Mouse (Mus musculus): ENCODE data around the gene Sbk1. TPM values are rescaled to one million over a fixed set of nuclear protein-coding genes. Genes with fewer than 3 reads are reported as not detected.
"Not testable (repeated sequence)": the region's sequence is repeated elsewhere in the genome, so short reads cannot be mapped to it uniquely, and the experiment has no call there.

Sbk1 gene
- polyA plus RNA-seq, 1 experiment, result 54.4 TPM

DNA sequence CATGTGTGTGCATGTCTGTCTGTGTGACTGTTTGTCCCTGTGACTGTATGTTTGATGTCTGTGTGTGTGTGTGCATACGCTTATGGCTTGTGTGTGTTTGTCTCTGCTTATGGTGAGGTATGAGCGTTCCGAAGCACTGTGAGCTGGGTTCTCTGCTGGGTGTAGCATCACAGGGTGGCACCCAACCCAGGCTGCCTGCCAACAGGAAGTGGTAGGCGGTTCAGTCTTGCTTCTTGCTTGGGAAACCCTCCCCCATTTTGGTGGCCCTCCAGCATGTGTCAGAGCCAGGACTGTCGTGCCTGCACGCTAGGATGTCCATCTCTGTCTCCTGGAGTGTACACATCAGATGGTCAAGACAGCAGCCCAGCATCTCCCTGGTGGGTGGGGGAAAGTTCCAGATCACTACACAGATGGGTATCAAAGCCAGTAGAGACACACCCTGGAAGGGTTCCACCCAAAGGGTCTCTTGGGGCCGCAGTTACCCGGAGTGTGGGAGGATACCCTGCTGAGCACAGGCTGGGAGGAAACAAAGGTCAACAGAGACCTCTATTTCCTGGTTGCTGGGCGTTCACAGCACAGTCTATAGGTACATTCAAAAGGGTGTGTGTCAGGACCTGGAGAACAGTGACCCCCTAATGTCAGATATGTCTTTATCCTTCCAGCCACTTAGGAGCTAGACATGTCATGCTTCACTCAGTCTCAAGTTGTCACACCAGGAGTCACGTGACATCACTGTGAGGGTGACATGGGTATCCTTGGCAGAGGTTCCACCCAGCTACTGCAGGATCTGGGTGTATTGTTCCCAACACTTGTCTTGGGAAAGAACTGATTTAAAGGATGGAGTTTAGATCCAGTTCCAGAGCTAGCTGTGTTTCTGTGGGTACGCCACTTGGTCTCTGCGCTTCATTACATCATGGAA lies 13.1 kb downstream of the Sbk1 start:
- DNase-seq (ENCODE audit: extremely low spot score in 1 of 2, low spot score in 1 of 2), result peak; percentile 77 to 94

DNA sequence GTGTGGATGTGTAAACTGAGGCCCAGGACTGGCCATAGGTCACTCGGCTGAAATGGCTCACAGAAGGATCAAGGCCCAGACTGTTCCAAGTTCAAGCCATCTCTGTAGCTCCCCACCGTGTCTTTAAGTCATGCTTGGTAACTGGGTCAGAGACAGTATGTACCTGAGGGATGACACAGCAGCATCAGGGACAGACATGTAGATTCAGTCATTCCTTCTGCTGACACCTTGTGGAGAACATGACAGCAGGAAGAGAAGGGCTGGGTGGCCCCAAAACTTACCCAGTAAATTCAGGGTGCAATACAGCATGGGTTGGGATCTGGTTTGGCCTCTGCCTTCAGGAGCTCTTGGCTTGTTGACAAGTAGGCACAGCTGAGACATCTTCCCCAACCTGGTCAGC lies 13.9 kb downstream of the Sbk1 start:
- no peak for DNase-seq (ENCODE audit: extremely low spot score in 1 of 2, low spot score in 1 of 2)

- DNase-seq (ENCODE audit: extremely low spot score in 1 of 2, low spot score in 1 of 2), result peak in 1 of 2 experiments; percentile 85
Measured at GRCm38 (mm10) chr7:126287493-126288103, 15.2 kb downstream of the Sbk1 start.

DNA sequence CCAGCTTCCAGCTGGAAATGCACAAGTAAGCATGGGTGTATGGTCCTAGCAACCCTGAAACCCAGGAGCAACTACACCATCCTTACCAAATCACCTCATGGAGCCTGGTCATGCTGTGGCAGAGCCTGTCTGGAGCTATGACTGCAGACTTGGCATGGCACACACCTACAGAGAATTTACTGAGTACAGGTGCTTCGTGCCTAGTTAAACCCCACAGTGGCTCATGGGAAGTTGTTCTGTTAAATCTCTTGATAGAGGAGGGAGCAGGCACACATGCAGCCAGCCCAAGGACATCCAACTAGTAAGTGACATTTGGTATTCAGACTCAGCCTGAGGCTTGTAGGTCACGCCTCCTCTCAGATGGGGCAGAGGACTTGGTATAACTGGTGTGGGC lies 15.7 kb downstream of the Sbk1 start:
- no peak for DNase-seq (ENCODE audit: extremely low spot score in 1 of 2, low spot score in 1 of 2)

- DNase-seq (ENCODE audit: extremely low spot score in 1 of 2, low spot score in 1 of 2), result no peak
Measured at GRCm38 (mm10) chr7:126288571-126289091, 16.2 kb downstream of the Sbk1 start.

DNA sequence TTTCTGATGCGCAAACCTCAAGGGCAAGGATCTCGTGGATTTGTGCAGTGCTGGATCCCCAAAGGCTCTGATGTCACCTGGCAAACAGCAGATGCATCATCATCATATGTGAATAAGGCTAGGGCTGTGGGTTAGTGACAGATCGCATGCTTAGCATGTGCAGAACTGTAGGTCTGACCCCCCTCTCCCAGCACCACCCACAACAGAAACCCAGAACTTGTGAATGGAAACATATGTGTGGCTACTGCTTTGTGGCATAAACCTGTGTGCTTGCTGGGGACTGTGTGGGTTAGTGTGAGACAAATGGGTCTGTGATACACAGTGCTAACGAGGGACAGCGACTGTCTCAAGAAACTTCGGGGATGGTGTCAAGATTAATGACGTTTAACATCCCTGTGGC lies 17.0 kb downstream of the Sbk1 start:
- no peak for DNase-seq (ENCODE audit: extremely low spot score in 1 of 2, low spot score in 1 of 2)

DNA sequence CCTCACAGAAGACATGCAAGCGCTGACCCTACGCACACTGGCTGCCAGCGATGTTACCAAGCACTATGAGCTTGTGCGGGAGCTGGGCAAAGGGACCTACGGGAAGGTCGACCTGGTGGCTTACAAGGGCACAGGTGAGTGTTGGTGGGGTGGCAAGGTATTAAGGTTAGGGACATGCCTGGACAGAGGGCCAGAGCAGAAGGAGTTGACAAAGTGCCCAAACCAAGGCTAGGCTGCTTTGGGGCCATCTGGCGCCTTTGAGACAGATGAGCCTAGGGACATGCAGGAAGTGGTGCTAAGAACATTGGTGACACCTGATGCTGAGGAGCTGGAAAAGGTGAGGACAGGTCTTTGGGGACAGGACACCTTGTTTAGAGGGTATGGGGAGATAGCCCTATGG lies 17.5 kb downstream of the Sbk1 start:
- no peak for DNase-seq (ENCODE audit: extremely low spot score in 1 of 2, low spot score in 1 of 2)

- no peak for DNase-seq (ENCODE audit: extremely low spot score in 1 of 2, low spot score in 1 of 2)
Measured at GRCm38 (mm10) chr7:126291681-126292545, 19.5 kb downstream of the Sbk1 start.

DNA sequence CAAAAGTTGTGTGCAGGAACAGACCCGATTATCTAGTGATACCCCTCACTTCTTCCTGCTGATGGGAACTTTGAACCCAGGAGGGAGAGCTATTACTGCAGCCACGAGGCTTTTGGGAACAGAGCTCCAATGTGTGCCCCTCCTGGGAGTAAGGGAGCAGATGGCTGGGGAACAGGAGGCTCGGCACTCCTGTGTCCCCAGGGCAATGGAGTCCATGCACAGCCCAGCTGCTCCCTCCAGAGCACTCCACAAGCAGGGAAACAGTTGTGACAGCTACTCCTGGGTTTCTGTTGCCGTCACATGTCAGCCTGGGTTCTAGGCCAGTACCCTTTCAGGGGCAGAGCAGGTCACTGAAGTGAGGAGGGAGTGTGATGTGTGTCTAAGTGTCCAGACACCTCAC lies 20.7 kb downstream of the Sbk1 start:
- DNase-seq (ENCODE audit: extremely low spot score in 1 of 2, low spot score in 1 of 2), result no peak

- DNase-seq (ENCODE audit: extremely low spot score in 1 of 2, low spot score in 1 of 2), result peak in 1 of 2 experiments; percentile 77
Measured at GRCm38 (mm10) chr7:126297579-126298460, 25.4 kb downstream of the Sbk1 start.

DNA sequence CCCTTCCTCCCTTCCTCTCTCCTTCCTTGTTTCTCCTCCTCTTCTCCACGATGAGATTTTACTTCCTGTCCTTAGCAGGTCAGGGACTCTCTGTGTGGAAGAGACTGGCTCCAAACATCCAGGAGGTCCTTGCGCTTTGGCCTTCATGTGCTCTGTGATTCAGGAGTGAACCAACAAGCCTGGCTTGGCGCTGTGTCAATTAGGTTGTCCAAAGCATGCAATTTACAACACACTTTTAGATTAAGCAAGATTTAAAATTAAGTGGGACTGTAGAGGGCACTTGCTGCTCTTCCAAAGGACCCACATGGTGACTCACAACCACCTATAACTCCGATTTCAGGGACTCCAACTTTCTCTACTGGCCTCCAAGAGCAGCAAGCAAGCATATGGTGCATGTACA lies 26.4 kb downstream of the Sbk1 start:
- no peak for DNase-seq (ENCODE audit: extremely low spot score in 1 of 2, low spot score in 1 of 2)

DNA sequence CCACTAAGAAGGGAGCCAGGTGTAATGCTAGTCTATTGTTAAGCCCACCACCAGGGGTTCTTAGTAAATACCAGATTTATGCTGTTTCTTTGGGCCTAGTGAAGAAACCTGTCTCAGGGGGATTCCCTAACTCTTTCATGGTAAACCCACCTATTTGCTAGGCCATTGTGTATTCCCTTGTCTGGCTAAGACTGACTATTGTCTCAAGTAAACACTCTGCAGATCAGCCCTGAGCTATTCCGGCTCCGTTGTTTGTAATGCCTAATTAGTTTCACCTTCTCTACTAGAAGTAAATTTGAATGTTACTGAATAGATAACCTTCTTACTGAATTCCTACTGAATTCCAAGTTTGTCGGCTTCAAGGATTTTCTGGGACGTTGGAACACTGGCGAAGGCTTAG lies 29.4 kb downstream of the Sbk1 start:
- not testable (repeated sequence) for DNase-seq (ENCODE audit: extremely low spot score in 1 of 2, low spot score in 1 of 2)

GRCm38 (mm10) chr7:126311822-126312221 lies 39.4 kb downstream of the Sbk1 start:
- no peak for DNase-seq (ENCODE audit: extremely low spot score in 1 of 2, low spot score in 1 of 2)

GRCm38 (mm10) chr7:126313309-126313708 lies 40.9 kb downstream of the Sbk1 start:
- no peak for DNase-seq (ENCODE audit: extremely low spot score in 1 of 2, low spot score in 1 of 2)

DNA sequence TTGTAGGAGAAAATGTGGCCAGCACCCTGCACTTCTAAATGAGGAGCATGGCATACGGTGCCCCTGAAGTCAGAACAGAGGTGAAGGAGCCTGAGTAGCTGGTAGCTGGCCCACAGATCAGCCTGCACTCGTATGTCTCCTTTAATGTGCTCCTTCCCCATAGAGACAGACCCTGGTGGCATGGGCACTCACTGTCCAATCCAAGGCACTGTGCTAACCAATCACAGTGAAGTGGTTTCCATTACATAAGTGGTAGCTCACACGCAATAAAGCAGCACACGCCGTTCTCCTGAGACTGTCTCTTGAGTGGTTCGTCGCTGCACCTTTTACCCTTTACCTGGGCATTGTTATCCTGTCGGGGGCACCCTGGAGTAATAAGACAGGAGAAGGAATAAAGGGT lies 41.9 kb downstream of the Sbk1 start:
- DNase-seq (ENCODE audit: extremely low spot score in 1 of 2, low spot score in 1 of 2), result no peak

GRCm38 (mm10) chr7:126323729-126324128 lies 51.3 kb downstream of the Sbk1 start:
- peak; percentile 44 to 94 for DNase-seq (ENCODE audit: extremely low spot score in 1 of 2, low spot score in 1 of 2)

DNA sequence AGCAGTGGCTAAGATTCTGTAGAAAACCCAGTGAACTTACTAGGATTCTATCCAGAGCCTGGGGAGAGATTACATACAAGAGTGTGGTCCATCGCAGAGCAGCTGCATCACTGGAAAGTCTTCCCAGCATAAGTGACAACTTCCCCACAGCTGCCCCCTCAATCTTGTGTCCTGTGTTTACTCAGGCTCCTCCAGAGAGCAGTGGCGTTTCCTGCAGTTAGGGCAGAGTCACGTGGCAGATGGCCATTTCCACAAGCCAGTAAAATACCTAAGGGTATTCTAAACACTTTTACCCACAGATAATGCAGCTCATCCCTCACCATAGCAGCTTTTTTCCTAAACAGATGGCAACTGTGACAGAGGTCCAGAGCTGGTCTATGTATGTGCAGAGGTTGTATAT lies 52.4 kb downstream of the Sbk1 start:
- DNase-seq (ENCODE audit: extremely low spot score in 1 of 2, low spot score in 1 of 2), result no peak

- not testable (repeated sequence) for DNase-seq (ENCODE audit: extremely low spot score in 1 of 2, low spot score in 1 of 2)
Measured at GRCm38 (mm10) chr7:126325576-126326273, 53.3 kb downstream of the Sbk1 start.

GRCm38 (mm10) chr7:126328848-126329247 lies 56.4 kb downstream of the Sbk1 start:
- not testable (repeated sequence) for DNase-seq (ENCODE audit: extremely low spot score in 1 of 2, low spot score in 1 of 2)

Measured in frontal cortex, adult 2 months (tissue).